Mouse (Mus musculus): Measurements from ENCODE around the gene C130050O18Rik. TPM values are rescaled to one million over a fixed set of nuclear protein-coding genes. Genes with fewer than 3 reads are reported as not detected.

The C130050O18Rik gene
- 0.18 and 0.27 TPM in 2 replicates for polyA plus RNA-seq (2014; fragmentation: Nextera tagmentation; extraction: Ambion mirVana)

DNA sequence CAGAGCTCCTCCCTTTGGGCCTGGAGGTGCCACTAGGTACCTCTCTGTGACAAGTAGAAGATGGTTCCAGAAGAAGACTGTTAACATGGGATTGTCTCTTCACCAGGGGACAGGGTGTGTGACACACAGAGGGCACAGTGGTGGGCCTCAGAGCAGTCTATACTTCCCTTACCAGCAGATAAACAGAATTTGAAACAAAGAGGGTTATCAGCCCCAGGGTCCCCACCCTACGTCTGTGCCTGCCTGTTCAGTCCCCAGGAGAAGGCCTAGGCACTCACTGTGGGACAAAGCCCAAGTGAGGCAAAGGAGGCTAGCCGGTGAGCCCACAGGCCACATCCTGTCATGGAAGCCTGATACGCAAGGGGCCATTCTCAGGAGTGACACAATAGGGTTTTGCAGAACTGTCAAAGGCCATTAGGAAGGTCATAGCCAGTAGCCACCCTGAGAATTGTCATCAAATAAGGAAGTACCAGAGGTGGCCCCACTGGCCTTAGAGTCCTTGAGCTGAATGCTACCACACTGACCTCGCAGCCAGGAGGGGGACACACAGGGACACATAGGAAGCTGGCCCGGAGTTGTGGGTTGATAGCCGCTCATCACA is at the start of gene C130050O18Rik:
C130050O18Rik (plus strand) TSS at position 480 of the 601 bp plus-strand sequence.
- WGBS: 60% methylated on average over 6 of the region's 6 CpGs
- no peak within 1 kb of the TSS for H3K9ac ChIP-seq (replicated peaks; ENCODE audit: low read length)

GRCm38 (mm10) chr5:139358653-139359052 is 46.4 kb upstream of the C130050O18Rik start:
- WGBS: 65% methylated on average over 2 of the region's 2 CpGs
- no peak for ATAC-seq (replicated peaks; ENCODE audit: insufficient number of reproducible peaks, low FRiP score, low TSS enrichment, low read depth)
- Histone ChIP-seq H3K27me3 (ENCODE audit: control insufficient read depth, insufficient read depth, low read length) (no peaks in the 10 kb centered on the region), H3K9me3 (replicated peaks; ENCODE audit: control insufficient read depth, low read length) (no peaks in the 10 kb centered on the region), H3K9ac (replicated peaks; ENCODE audit: low read length) (no peak overlapping the region), H3K27ac (replicated peaks; ENCODE audit: low read depth, low read length) (no peak overlapping the region), H3K4me1 (ENCODE audit: control insufficient read depth, insufficient read depth, low read length) (no peaks in the 10 kb centered on the region), H3K4me2 (ENCODE audit: low read depth, low read length) (no peak overlapping the region), H3K4me3 (ENCODE audit: low read depth, low read length) (no peak overlapping the region), H3K36me3 (replicated peaks; ENCODE audit: control insufficient read depth, insufficient read depth, low read depth, low read length) (no peaks in the 10 kb centered on the region)
- DNase-seq (ENCODE audit: low spot score): peak; percentile 54

More for the DNA sequence above, at the start of gene C130050O18Rik:
- Histone ChIP-seq H3K27ac (replicated peaks; ENCODE audit: low read depth, low read length) (no peak within 1 kb of the TSS), H3K9me3 (replicated peaks; ENCODE audit: control insufficient read depth, low read length) (no peaks in the 10 kb centered on the region), H3K36me3 (replicated peaks; ENCODE audit: control insufficient read depth, insufficient read depth, low read depth, low read length) (no peaks in the 10 kb centered on the region), H3K4me1 (ENCODE audit: control insufficient read depth, insufficient read depth, low read length) (no peaks in the 10 kb centered on the region; the same call in 1 of the 2 replicates), H3K4me2 (ENCODE audit: low read depth, low read length) (no peak within 1 kb of the TSS), H3K4me3 (ENCODE audit: low read depth, low read length) (no peak within 1 kb of the TSS), H3K27me3 (ENCODE audit: control insufficient read depth, insufficient read depth, low read length) (no peaks in the 10 kb centered on the region)
- ATAC-seq (replicated peaks; ENCODE audit: insufficient number of reproducible peaks, low FRiP score, low TSS enrichment, low read depth): no peak
- no peak for DNase-seq (ENCODE audit: low spot score)

- H3K36me3 ChIP-seq (replicated peaks; ENCODE audit: control insufficient read depth, insufficient read depth, low read depth, low read length): no peaks in the 10 kb centered on the region
- no peak overlapping the region for H3K27ac ChIP-seq (replicated peaks; ENCODE audit: low read depth, low read length)
- WGBS: 96% methylated on average over 5 of the region's 5 CpGs
- H3K9ac ChIP-seq (replicated peaks; ENCODE audit: low read length): no peak overlapping the region
- no peaks in the 10 kb centered on the region for H3K4me1 ChIP-seq (ENCODE audit: control insufficient read depth, insufficient read depth, low read length)
- H3K9me3 ChIP-seq (replicated peaks; ENCODE audit: control insufficient read depth, low read length): no peaks in the 10 kb centered on the region
- H3K4me3 ChIP-seq (ENCODE audit: low read depth, low read length): no peak overlapping the region
- no peaks in the 10 kb centered on the region for H3K27me3 ChIP-seq (ENCODE audit: control insufficient read depth, insufficient read depth, low read length)
- H3K4me2 ChIP-seq (ENCODE audit: low read depth, low read length): no peak overlapping the region
- no peak for DNase-seq (ENCODE audit: low spot score)
- ATAC-seq (replicated peaks; ENCODE audit: insufficient number of reproducible peaks, low FRiP score, low TSS enrichment, low read depth): no peak
Observed at GRCm38 (mm10) chr5:139359244-139359643, 45.8 kb upstream of the C130050O18Rik start.

GRCm38 (mm10) chr5:139363858-139364257 is 41.2 kb upstream of the C130050O18Rik start:
- Histone ChIP-seq H3K9me3 (replicated peaks; ENCODE audit: control insufficient read depth, low read length) (no peaks in the 10 kb centered on the region), H3K9ac (replicated peaks; ENCODE audit: low read length) (no peak overlapping the region), H3K4me1 (ENCODE audit: control insufficient read depth, insufficient read depth, low read length) (peaks cover 8% of the 10 kb centered on the region), H3K4me3 (ENCODE audit: low read depth, low read length) (no peak overlapping the region), H3K4me2 (ENCODE audit: low read depth, low read length) (no peak overlapping the region), H3K36me3 (replicated peaks; ENCODE audit: control insufficient read depth, insufficient read depth, low read depth, low read length) (no peaks in the 10 kb centered on the region), H3K27ac (replicated peaks; ENCODE audit: low read depth, low read length) (no peak overlapping the region), H3K27me3 (ENCODE audit: control insufficient read depth, insufficient read depth, low read length) (no peaks in the 10 kb centered on the region)
- DNase-seq (ENCODE audit: low spot score) (no peak), ATAC-seq (replicated peaks; ENCODE audit: insufficient number of reproducible peaks, low FRiP score, low TSS enrichment, low read depth) (no peak)
- 64% methylated on average over 7 of the region's 7 CpGs for WGBS

DNA sequence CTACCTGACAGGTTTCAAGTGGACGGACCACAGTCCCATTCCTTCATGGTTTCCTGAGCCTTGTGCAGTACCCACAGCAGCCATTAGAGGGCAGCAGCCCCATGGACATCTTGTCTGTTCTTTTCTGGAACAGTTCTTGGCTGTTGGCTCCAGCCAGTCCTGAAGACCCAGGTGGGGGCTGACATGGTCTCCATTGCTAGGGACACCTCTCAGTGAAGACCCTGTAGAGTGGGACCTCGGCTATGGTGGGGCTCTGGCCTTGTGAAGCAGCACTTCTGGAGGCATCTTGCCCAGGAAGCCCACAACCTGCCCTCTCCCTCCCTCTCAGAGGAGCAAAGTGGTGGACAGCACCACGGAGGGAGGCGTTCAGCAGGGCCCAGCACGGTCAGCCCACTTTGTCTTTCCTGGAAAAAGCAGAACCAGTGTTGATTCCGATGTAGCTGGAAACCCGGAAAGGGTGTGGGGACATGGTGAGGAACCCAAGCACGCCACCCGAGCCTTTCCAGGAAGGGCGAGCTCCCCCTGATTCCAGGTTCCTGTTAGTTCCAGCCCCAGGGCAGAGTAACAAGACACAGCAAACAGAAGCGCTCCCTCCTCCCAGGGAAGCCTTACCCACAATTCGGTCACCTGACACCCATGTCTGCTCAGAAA is 40.7 kb upstream of the C130050O18Rik start:
- no peak overlapping the region for H3K4me3 ChIP-seq (ENCODE audit: low read depth, low read length)
- WGBS: 20% methylated on average over 12 of the region's 12 CpGs
- ATAC-seq (replicated peaks; ENCODE audit: insufficient number of reproducible peaks, low FRiP score, low TSS enrichment, low read depth): peak; percentile 34; the same call in 1 of the 2 replicates
- H3K4me1 ChIP-seq (ENCODE audit: control insufficient read depth, insufficient read depth, low read length): peaks cover 8% of the 10 kb centered on the region
- DNase-seq (ENCODE audit: low spot score): peak; percentile 92
- H3K9me3 ChIP-seq (replicated peaks; ENCODE audit: control insufficient read depth, low read length): no peaks in the 10 kb centered on the region
- no peaks in the 10 kb centered on the region for H3K27me3 ChIP-seq (ENCODE audit: control insufficient read depth, insufficient read depth, low read length)
- no peak overlapping the region; the same call in 1 of the 2 replicates for H3K4me2 ChIP-seq (ENCODE audit: low read depth, low read length)
- H3K36me3 ChIP-seq (replicated peaks; ENCODE audit: control insufficient read depth, insufficient read depth, low read depth, low read length): no peaks in the 10 kb centered on the region
- no peak overlapping the region for H3K9ac ChIP-seq (replicated peaks; ENCODE audit: low read length)
- H3K27ac ChIP-seq (replicated peaks; ENCODE audit: low read depth, low read length): no peak overlapping the region

- ATAC-seq (replicated peaks; ENCODE audit: insufficient number of reproducible peaks, low FRiP score, low TSS enrichment, low read depth) (peak; percentile 11; the same call in 1 of the 2 replicates), DNase-seq (ENCODE audit: low spot score) (no peak)
- Histone ChIP-seq H3K4me3 (ENCODE audit: low read depth, low read length) (no peak overlapping the region), H3K27me3 (ENCODE audit: control insufficient read depth, insufficient read depth, low read length) (no peaks in the 10 kb centered on the region), H3K9me3 (replicated peaks; ENCODE audit: control insufficient read depth, low read length) (no peaks in the 10 kb centered on the region), H3K4me2 (ENCODE audit: low read depth, low read length) (no peak overlapping the region; the same call in 1 of the 2 replicates), H3K4me1 (ENCODE audit: control insufficient read depth, insufficient read depth, low read length) (peaks cover 8% of the 10 kb centered on the region), H3K27ac (replicated peaks; ENCODE audit: low read depth, low read length) (no peak overlapping the region), H3K9ac (replicated peaks; ENCODE audit: low read length) (0 out of 2 replicates have a peak overlapping the region, but pooled peaks have one; percentile 15), H3K36me3 (replicated peaks; ENCODE audit: control insufficient read depth, insufficient read depth, low read depth, low read length) (no peaks in the 10 kb centered on the region)
- WGBS: 31% methylated on average over 5 of the region's 5 CpGs
Observed at GRCm38 (mm10) chr5:139364911-139365571, 40.0 kb upstream of the C130050O18Rik start.

- no peaks in the 10 kb centered on the region for H3K36me3 ChIP-seq (replicated peaks; ENCODE audit: control insufficient read depth, insufficient read depth, low read depth, low read length)
- H3K27me3 ChIP-seq (ENCODE audit: control insufficient read depth, insufficient read depth, low read length): no peaks in the 10 kb centered on the region
- DNase-seq (ENCODE audit: low spot score) (no peak), ATAC-seq (replicated peaks; ENCODE audit: insufficient number of reproducible peaks, low FRiP score, low TSS enrichment, low read depth) (no peak)
- H3K4me3 ChIP-seq (ENCODE audit: low read depth, low read length): no peak overlapping the region
- peaks cover 8% of the 10 kb centered on the region for H3K4me1 ChIP-seq (ENCODE audit: control insufficient read depth, insufficient read depth, low read length)
- H3K9ac ChIP-seq (replicated peaks; ENCODE audit: low read length): no peak overlapping the region
- H3K4me2 ChIP-seq (ENCODE audit: low read depth, low read length): no peak overlapping the region
- no peaks in the 10 kb centered on the region for H3K9me3 ChIP-seq (replicated peaks; ENCODE audit: control insufficient read depth, low read length)
- H3K27ac ChIP-seq (replicated peaks; ENCODE audit: low read depth, low read length): no peak overlapping the region
- WGBS: 81% methylated on average over 1 of the region's 1 CpGs
Observed at GRCm38 (mm10) chr5:139365827-139366226, 39.3 kb upstream of the C130050O18Rik start.

- Histone ChIP-seq H3K9ac (replicated peaks; ENCODE audit: low read length) (no peak overlapping the region), H3K4me3 (ENCODE audit: low read depth, low read length) (no peak overlapping the region), H3K4me1 (ENCODE audit: control insufficient read depth, insufficient read depth, low read length) (peaks cover 8% of the 10 kb centered on the region), H3K36me3 (replicated peaks; ENCODE audit: control insufficient read depth, insufficient read depth, low read depth, low read length) (no peaks in the 10 kb centered on the region), H3K4me2 (ENCODE audit: low read depth, low read length) (no peak overlapping the region), H3K27ac (replicated peaks; ENCODE audit: low read depth, low read length) (no peak overlapping the region), H3K9me3 (replicated peaks; ENCODE audit: control insufficient read depth, low read length) (no peaks in the 10 kb centered on the region), H3K27me3 (ENCODE audit: control insufficient read depth, insufficient read depth, low read length) (no peaks in the 10 kb centered on the region)
- ATAC-seq (replicated peaks; ENCODE audit: insufficient number of reproducible peaks, low FRiP score, low TSS enrichment, low read depth) (no peak), DNase-seq (ENCODE audit: low spot score) (no peak)
- 71% methylated on average over 11 of the region's 11 CpGs for WGBS
Observed at GRCm38 (mm10) chr5:139366484-139366883, 38.6 kb upstream of the C130050O18Rik start.
